Mouse (Mus musculus) forebrain, embryonic 13.5 days (tissue): ENCODE measurements around the gene Adamts9. TPM values are rescaled to one million over a fixed set of nuclear protein-coding genes. Genes with fewer than 3 reads are reported as not detected.

Source experiments
- ATAC-seq: fragments of 200-750 bp; cut with Nextera tagmentation; 2 replicates; pipeline ENCODE4 v1.8.0; 2017
- H3K27ac ChIP-seq: fragments of 300-500 bp; sonication (generic); 2 replicates; pipeline ENCODE4 v1.5.1; 2015; ENCODE audit warnings: inconsistent platforms, mild to moderate bottlenecking, moderate library complexity
- H3K27me3 ChIP-seq: fragments of 300-500 bp; sonication (generic); 2 replicates; pipeline ENCODE4 v1.6.1; 2015; ENCODE audit warnings: mild to moderate bottlenecking, inconsistent platforms
- H3K36me3 ChIP-seq: fragments of 300-500 bp; sonication (generic); 2 replicates; pipeline ENCODE4 v1.6.1; 2015; ENCODE audit warnings: mild to moderate bottlenecking, inconsistent platforms; ENCODE audit not compliant: poor library complexity, severe bottlenecking
- H3K4me1 ChIP-seq: fragments of 300-500 bp; sonication (generic); 2 replicates; pipeline ENCODE4 v1.6.1; 2015; ENCODE audit warnings: inconsistent platforms
- H3K4me2 ChIP-seq: fragments of 300-500 bp; sonication (generic); 2 replicates; pipeline ENCODE4 v1.6.1; 2015; ENCODE audit warnings: inconsistent platforms, mild to moderate bottlenecking, moderate library complexity
- H3K4me3 ChIP-seq: fragments of 300-500 bp; sonication (generic); 2 replicates; pipeline ENCODE4 v1.5.1; 2015; ENCODE audit warnings: mild to moderate bottlenecking, inconsistent platforms
- H3K9ac ChIP-seq: fragments of 300-500 bp; sonication (generic); 2 replicates; pipeline ENCODE4 v1.6.1; 2015; ENCODE audit warnings: mild to moderate bottlenecking, inconsistent platforms
- H3K9me3 ChIP-seq: fragments of 300-500 bp; sonication (generic); replicated peaks from 2 replicates; pipeline ENCODE4 v1.6.1; 2016; ENCODE audit warnings: inconsistent platforms
- WGBS: fragments of 180-500 bp; shearing (Covaris S2); methylation state at CpG from one replicate; pipeline ENCODE4 v1.1.7; 2015; 5-methylcytosine and 5-hydroxymethylcytosine counted together
- polyA plus RNA-seq: library from polyadenylated mRNA; unstranded; fragments of >200 nt; fragmentation: Nextera tagmentation; extraction: Ambion mirVana; gene quantifications from 2 replicates; pipeline ENCODE4 v1.2.1, GENCODE M21; 2015

Adamts9 gene
- polyA plus RNA-seq, 1 experiment from 2014 or later = 0.89 TPM

GRCm38 (mm10) chr6:92920938-92921689 is 22.2 kb downstream of the Adamts9 start:
- no peaks in the 10 kb centered on the region for H3K27me3 ChIP-seq
- no peaks in the 10 kb centered on the region for H3K36me3 ChIP-seq
- 68% methylated on average over 10 of the region's 10 CpGs for WGBS
- no peak for ATAC-seq
- no peaks in the 10 kb centered on the region for H3K9me3 ChIP-seq
- H3K4me2 ChIP-seq = no peak overlapping the region
- no peaks in the 10 kb centered on the region for H3K4me1 ChIP-seq
- H3K27ac ChIP-seq = no peak overlapping the region
- H3K9ac ChIP-seq = no peak overlapping the region
- no peak overlapping the region for H3K4me3 ChIP-seq

- Histone ChIP-seq H3K36me3 (no peaks in the 10 kb centered on the region), H3K4me2 (no peak overlapping the region), H3K27ac (no peak overlapping the region), H3K27me3 (no peaks in the 10 kb centered on the region), H3K9me3 (no peaks in the 10 kb centered on the region), H3K4me1 (no peaks in the 10 kb centered on the region; the same call in 1 of the 2 replicates), H3K4me3 (no peak overlapping the region), H3K9ac (no peak overlapping the region)
- WGBS = 98% methylated on average over 3 of the region's 3 CpGs
- ATAC-seq = no peak
Observed at GRCm38 (mm10) chr6:92910611-92911010, 32.7 kb downstream of the Adamts9 start.

GRCm38 (mm10) chr6:92909361-92909760 is 33.9 kb downstream of the Adamts9 start:
- Histone ChIP-seq H3K27ac (no peak overlapping the region), H3K9me3 (no peaks in the 10 kb centered on the region), H3K27me3 (no peaks in the 10 kb centered on the region), H3K4me1 (no peaks in the 10 kb centered on the region; the same call in 1 of the 2 replicates), H3K4me3 (no peak overlapping the region), H3K4me2 (no peak overlapping the region), H3K9ac (no peak overlapping the region), H3K36me3 (no peaks in the 10 kb centered on the region)
- ATAC-seq = no peak
- 75% methylated on average over 8 of the region's 8 CpGs for WGBS

DNA sequence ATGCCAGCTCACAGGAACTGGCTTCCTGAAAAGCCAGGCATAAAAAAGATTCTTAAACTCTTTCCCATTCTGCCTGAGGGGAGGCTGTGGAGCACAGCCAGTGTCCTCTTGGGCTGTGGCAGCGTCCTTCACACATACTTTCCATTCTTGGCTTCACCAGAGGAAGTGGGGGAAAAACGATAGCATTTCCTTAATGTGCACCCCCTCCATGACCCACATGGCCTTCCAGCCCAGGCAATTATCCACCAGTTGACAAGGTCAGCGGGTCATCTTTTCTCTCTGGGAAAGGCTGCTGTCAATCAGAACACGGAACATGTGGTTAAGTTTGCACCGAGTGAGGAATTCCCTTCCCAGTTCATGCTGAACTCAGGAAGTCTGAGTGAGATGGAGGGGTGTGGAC is 37.4 kb downstream of the Adamts9 start:
- H3K9me3 ChIP-seq = no peaks in the 10 kb centered on the region
- 45% methylated on average over 5 of the region's 5 CpGs for WGBS
- no peaks in the 10 kb centered on the region for H3K27me3 ChIP-seq
- no peak overlapping the region for H3K4me3 ChIP-seq
- H3K27ac ChIP-seq = no peak overlapping the region
- no peak for ATAC-seq
- H3K4me1 ChIP-seq = no peaks in the 10 kb centered on the region; the same call in 1 of the 2 replicates
- H3K36me3 ChIP-seq = no peaks in the 10 kb centered on the region
- H3K4me2 ChIP-seq = no peak overlapping the region
- no peak overlapping the region for H3K9ac ChIP-seq

DNA sequence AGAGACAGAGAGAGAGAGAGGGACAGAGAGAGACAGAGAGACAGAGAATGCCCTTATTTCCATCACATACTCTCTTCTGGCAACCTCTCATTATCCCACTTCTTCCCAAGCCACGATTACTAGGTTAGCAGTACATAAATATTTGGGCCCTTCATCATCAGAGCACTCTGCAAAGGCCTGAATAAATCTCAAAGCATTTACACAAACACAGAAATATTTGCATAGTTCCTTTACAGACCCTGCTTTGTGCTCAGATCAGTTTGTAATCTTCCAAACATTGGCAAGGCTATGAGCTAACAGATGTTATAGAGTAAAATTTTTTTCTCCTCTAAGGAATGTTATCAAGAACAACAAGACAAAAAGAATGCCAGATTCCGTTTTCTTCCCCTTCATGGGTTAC is 38.8 kb downstream of the Adamts9 start:
- no peak overlapping the region for H3K4me2 ChIP-seq
- H3K27me3 ChIP-seq = no peaks in the 10 kb centered on the region
- no peaks in the 10 kb centered on the region for H3K9me3 ChIP-seq
- H3K9ac ChIP-seq = no peak overlapping the region
- no peak overlapping the region for H3K27ac ChIP-seq
- H3K4me3 ChIP-seq = no peak overlapping the region
- ATAC-seq = no peak
- no peaks in the 10 kb centered on the region; the same call in 1 of the 2 replicates for H3K4me1 ChIP-seq
- H3K36me3 ChIP-seq = no peaks in the 10 kb centered on the region
- WGBS = 58% methylated on average over 2 of the region's 2 CpGs

DNA sequence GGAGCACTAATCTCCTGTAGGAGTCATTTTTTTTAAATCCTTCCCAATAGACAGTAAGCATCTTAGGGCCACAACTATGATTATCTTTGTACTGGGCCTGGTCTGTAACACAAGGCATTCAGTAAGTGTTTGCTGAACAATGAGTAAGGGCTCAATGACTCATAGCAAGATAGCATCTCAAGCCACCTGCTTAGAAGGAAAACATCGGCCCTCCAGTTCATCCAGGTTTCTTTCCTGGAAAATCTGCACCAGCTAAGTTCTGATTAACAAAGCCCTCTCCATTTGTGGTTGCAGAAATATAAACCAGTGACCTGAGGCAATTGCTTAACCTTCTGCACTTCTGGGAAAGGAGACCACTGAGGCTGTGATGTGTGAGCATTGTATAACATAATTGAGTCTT is 39.3 kb downstream of the Adamts9 start:
- Histone ChIP-seq H3K9me3 (no peaks in the 10 kb centered on the region), H3K9ac (no peak overlapping the region), H3K27ac (no peak overlapping the region), H3K4me3 (no peak overlapping the region), H3K4me1 (no peaks in the 10 kb centered on the region), H3K27me3 (no peaks in the 10 kb centered on the region), H3K36me3 (no peaks in the 10 kb centered on the region), H3K4me2 (no peak overlapping the region)
- ATAC-seq = no peak
- WGBS = 84% methylated on average over 1 of the region's 1 CpGs

DNA sequence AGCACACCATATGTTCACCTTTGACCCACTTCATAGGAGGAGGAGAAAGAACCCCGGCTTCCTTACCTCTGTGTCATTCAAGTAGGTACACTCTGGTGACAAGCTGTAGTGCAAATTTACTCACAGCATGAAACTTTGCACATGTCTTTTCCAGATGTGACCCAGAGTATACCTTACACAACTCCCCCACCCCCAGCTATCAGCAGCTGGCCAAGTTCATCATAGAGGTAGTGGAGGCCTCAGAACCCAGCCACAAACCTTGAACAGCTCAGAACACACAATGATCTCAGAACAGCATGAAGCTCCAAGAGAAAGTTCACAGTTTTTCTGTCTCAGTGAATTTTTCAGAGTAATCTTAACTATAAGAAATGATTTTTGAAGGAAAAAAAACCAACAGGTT is 51.8 kb downstream of the Adamts9 start:
- Histone ChIP-seq H3K27me3 (no peaks in the 10 kb centered on the region), H3K36me3 (no peaks in the 10 kb centered on the region), H3K4me2 (no peak overlapping the region), H3K9ac (no peak overlapping the region), H3K4me1 (0 out of 2 replicates have a peak, but pooled peaks cover 3% of the 10 kb centered on the region), H3K27ac (no peak overlapping the region), H3K9me3 (no peaks in the 10 kb centered on the region), H3K4me3 (no peak overlapping the region)
- ATAC-seq = no peak
- WGBS = 74% methylated on average over 1 of the region's 1 CpGs

DNA sequence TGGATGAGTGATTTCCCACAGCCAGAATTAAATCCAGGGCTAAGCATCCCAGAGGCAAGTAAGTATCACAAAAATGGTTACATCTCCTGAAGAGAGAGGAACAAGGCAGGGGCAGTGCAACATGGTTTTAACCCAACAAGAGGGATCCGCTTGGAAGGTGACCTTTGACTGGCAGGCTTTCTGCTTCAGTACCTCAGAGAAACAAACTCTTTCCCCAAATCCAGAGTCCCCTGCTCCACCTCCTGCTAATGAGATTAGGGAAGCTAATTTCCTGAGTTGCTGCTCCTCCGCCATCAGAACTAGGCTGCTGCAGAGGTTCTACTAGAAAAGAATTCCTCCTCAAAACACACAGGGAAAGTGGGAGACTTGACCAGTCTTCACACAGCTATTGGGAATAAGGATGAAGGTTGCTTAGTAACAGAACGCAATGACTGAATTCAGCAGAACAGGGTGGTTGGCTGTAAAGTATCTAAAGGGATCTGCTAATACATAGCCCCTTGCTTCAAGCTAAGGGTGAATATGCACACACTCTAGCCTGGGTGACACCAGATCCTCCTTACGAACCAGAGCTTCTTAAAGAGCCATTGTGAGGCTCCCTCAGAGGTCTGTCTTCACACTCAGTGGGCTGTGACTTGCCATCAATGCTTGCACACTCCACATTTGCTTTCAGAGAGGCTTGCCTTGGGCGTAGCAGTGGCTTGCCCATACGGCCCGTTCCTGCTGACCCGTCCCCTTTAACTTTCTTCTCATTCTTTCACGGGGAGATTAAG is 60.0 kb downstream of the Adamts9 start:
- ATAC-seq = no peak
- no peak overlapping the region for H3K4me3 ChIP-seq
- WGBS = 9% methylated on average over 9 of the region's 9 CpGs
- H3K27me3 ChIP-seq = no peaks in the 10 kb centered on the region
- no peak overlapping the region for H3K9ac ChIP-seq
- H3K27ac ChIP-seq = no peak overlapping the region
- H3K9me3 ChIP-seq = no peaks in the 10 kb centered on the region
- H3K4me2 ChIP-seq = no peak overlapping the region
- H3K36me3 ChIP-seq = no peaks in the 10 kb centered on the region
- peaks cover 4% of the 10 kb centered on the region for H3K4me1 ChIP-seq

- Histone ChIP-seq H3K4me2 (no peak overlapping the region), H3K27me3 (no peaks in the 10 kb centered on the region), H3K9me3 (no peaks in the 10 kb centered on the region), H3K27ac (no peak overlapping the region), H3K4me1 (peaks cover 4% of the 10 kb centered on the region), H3K4me3 (no peak overlapping the region), H3K36me3 (no peaks in the 10 kb centered on the region), H3K9ac (no peak overlapping the region)
- no peak for ATAC-seq
- WGBS = 74% methylated on average over 5 of the region's 5 CpGs
Observed at GRCm38 (mm10) chr6:92882446-92882845, 60.8 kb downstream of the Adamts9 start.

- H3K9ac ChIP-seq = no peak overlapping the region
- WGBS = 86% methylated on average over 14 of the region's 14 CpGs
- no peaks in the 10 kb centered on the region for H3K36me3 ChIP-seq
- H3K4me2 ChIP-seq = no peak overlapping the region
- no peak overlapping the region for H3K27ac ChIP-seq
- no peak overlapping the region for H3K4me3 ChIP-seq
- H3K27me3 ChIP-seq = no peaks in the 10 kb centered on the region
- ATAC-seq = no peak
- H3K9me3 ChIP-seq = no peaks in the 10 kb centered on the region
- H3K4me1 ChIP-seq = peaks cover 4% of the 10 kb centered on the region
Observed at GRCm38 (mm10) chr6:92879700-92880265, 63.5 kb downstream of the Adamts9 start.

DNA sequence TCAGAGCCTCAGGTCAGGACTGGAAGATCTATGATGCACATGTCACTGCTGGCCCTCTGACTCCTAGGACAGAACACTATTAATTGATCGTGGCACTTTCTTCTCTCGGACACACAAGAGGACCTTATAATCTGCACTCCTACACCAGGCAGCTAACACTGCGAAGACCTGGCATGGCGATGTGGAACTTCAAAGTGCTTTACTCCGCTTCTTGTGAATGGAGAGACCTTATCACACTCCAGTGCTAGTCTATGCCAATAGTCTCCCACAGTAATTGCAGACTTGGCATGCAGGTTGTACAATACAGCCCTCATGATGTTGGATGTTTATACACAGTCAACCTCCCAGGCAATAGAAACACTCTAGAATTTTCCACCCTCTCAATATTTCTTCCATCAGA is 64.5 kb downstream of the Adamts9 start:
- Histone ChIP-seq H3K9me3 (no peaks in the 10 kb centered on the region), H3K27me3 (no peaks in the 10 kb centered on the region), H3K36me3 (no peaks in the 10 kb centered on the region), H3K4me2 (no peak overlapping the region), H3K4me1 (peaks cover 4% of the 10 kb centered on the region), H3K9ac (no peak overlapping the region), H3K4me3 (no peak overlapping the region), H3K27ac (no peak overlapping the region)
- no peak for ATAC-seq
- 96% methylated on average over 5 of the region's 5 CpGs for WGBS

DNA sequence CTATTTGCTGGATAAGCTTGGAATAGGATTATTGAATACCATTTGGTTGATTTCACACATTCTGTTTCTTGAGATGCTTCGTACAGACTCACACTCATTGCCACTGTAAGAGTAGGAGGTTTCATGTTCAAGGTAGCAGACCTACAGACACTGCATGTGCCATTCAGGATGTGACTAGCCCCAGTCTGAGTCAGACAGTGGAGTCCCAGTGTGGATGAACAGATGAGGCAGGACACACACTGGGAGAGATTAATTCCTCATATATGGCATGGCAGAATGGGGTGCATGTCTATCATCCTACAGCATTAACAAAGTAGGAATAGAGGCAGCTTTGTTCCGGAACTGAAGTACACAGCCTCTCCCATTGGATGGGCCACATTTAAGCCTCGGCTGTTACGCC is 66.1 kb downstream of the Adamts9 start:
- 90% methylated on average over 4 of the region's 4 CpGs for WGBS
- Histone ChIP-seq H3K27ac (no peak overlapping the region), H3K36me3 (no peaks in the 10 kb centered on the region), H3K4me1 (no peaks in the 10 kb centered on the region), H3K9ac (no peak overlapping the region), H3K4me3 (no peak overlapping the region), H3K4me2 (no peak overlapping the region), H3K9me3 (no peaks in the 10 kb centered on the region), H3K27me3 (no peaks in the 10 kb centered on the region)
- no peak for ATAC-seq
